ENCODE assay signal across 22 mouse cellular contexts in genomic region chr16:22493396-22493795, GRCm38 (mm10). TPM values are rescaled to one million over a fixed set of nuclear protein-coding genes. Genes with fewer than 3 reads are reported as not detected.
A peak's percentile ranks its signal among the peaks of the same experiment; 100 is the strongest.
DNase-seq lines count a peak whose midpoint lies in the region; ATAC-seq and TF ChIP-seq lines count a peak whose summit lies in the region.
"Had no signal": no experiment of that assay in that cellular context is flagged by ENCODE, and none has a peak within 500 bp of the region (broad histone marks: within the 10 kb centered on the region; RNA-seq: fewer than 3 reads in every experiment).

No protein-coding gene starts in this region.

- H3K4me3 ChIP-seq in hindbrain, postnatal 0 days (ENCODE audit: low read length), result no peak overlapping the region
- H3K4me3 ChIP-seq in hindbrain, embryonic 11.5 days (ENCODE audit: low read depth, low read length), result no peak overlapping the region
- H3K4me3 ChIP-seq in kidney, embryonic 16.5 days (ENCODE audit: low read length), result no peak overlapping the region
- no peak overlapping the region for H3K4me3 ChIP-seq in intestine, embryonic 16.5 days (ENCODE audit: low read length)
- H3K4me3 ChIP-seq: embryonic facial prominence, embryonic 13.5 days; heart, embryonic 13.5 days; limb, embryonic 13.5 days; midbrain, embryonic 15.5 days; stomach, embryonic 15.5 days had no signal

- 47% methylated on average over 4 of the region's 4 CpGs for WGBS in hindbrain, postnatal 0 days
- WGBS in hindbrain, embryonic 11.5 days, result 70% methylated on average over 4 of the region's 4 CpGs
- 73% methylated on average over 4 of the region's 4 CpGs for WGBS in kidney, embryonic 16.5 days
- 63% methylated on average over 4 of the region's 4 CpGs for WGBS in intestine, embryonic 16.5 days

- no peaks in the 10 kb centered on the region for H3K36me3 ChIP-seq in hindbrain, postnatal 0 days (ENCODE audit: insufficient read depth, low read length)
- no peaks in the 10 kb centered on the region for H3K36me3 ChIP-seq in hindbrain, embryonic 11.5 days (ENCODE audit: control insufficient read depth, insufficient read depth, low read length)
- no peaks in the 10 kb centered on the region for H3K36me3 ChIP-seq in kidney, embryonic 16.5 days (ENCODE audit: insufficient read depth, low read length)
- H3K36me3 ChIP-seq in intestine, embryonic 16.5 days (ENCODE audit: control insufficient read depth, insufficient read depth, low read length), result no peaks in the 10 kb centered on the region
- H3K36me3 ChIP-seq: embryonic facial prominence, embryonic 13.5 days; heart, embryonic 13.5 days; limb, embryonic 13.5 days; midbrain, embryonic 15.5 days; stomach, embryonic 15.5 days had no signal

- no peak for TF ChIP-seq CTCF in hindbrain, postnatal 0 days (IDR thresholded peaks at IDR 0.05; ENCODE audit: low read depth)

- H3K27ac ChIP-seq in hindbrain, postnatal 0 days, result no peak overlapping the region; the same call in 1 of the 2 replicates
- no peak overlapping the region for H3K27ac ChIP-seq in hindbrain, embryonic 11.5 days (ENCODE audit: low read depth, low read length)
- no peak overlapping the region for H3K27ac ChIP-seq in kidney, embryonic 16.5 days (ENCODE audit: low read length)
- H3K27ac ChIP-seq in intestine, embryonic 16.5 days (ENCODE audit: low read length), result no peak overlapping the region
- H3K27ac ChIP-seq: embryonic facial prominence, embryonic 13.5 days; hindbrain, embryonic 14.5 days; limb, embryonic 13.5 days; liver, embryonic 14.5 days; midbrain, embryonic 15.5 days; stomach, embryonic 15.5 days had no signal

- H3K27me3 ChIP-seq in hindbrain, postnatal 0 days (ENCODE audit: insufficient read depth, low read length), result no peaks in the 10 kb centered on the region
- no peaks in the 10 kb centered on the region for H3K27me3 ChIP-seq in hindbrain, embryonic 11.5 days (ENCODE audit: control insufficient read depth, insufficient read depth, low read length)
- no peaks in the 10 kb centered on the region for H3K27me3 ChIP-seq in kidney, embryonic 16.5 days (ENCODE audit: insufficient read depth, low read length)
- H3K27me3 ChIP-seq in intestine, embryonic 16.5 days (replicated peaks; ENCODE audit: control insufficient read depth, insufficient read depth, low read length), result no peaks in the 10 kb centered on the region
- H3K27me3 ChIP-seq: embryonic facial prominence, embryonic 13.5 days; heart, embryonic 13.5 days; limb, embryonic 13.5 days; midbrain, embryonic 15.5 days; stomach, embryonic 15.5 days had no signal

- H3K9ac ChIP-seq in hindbrain, postnatal 0 days (replicated peaks; ENCODE audit: low read length), result no peak overlapping the region
- no peak overlapping the region for H3K9ac ChIP-seq in hindbrain, embryonic 11.5 days (ENCODE audit: low read depth, low read length)
- H3K9ac ChIP-seq in kidney, embryonic 16.5 days (replicated peaks; ENCODE audit: low read length), result no peak overlapping the region
- H3K9ac ChIP-seq in intestine, embryonic 16.5 days (ENCODE audit: low read depth, low read length), result no peak overlapping the region
- H3K9ac ChIP-seq: embryonic facial prominence, embryonic 13.5 days; heart, embryonic 13.5 days; hindbrain, embryonic 14.5 days; limb, embryonic 13.5 days; liver, embryonic 14.5 days; midbrain, embryonic 15.5 days; stomach, embryonic 15.5 days had no signal

- H3K9me3 ChIP-seq in hindbrain, postnatal 0 days (ENCODE audit: low read length), result no peaks in the 10 kb centered on the region
- H3K9me3 ChIP-seq in hindbrain, embryonic 11.5 days (ENCODE audit: control insufficient read depth, low read length), result no peaks in the 10 kb centered on the region
- H3K9me3 ChIP-seq in kidney, embryonic 16.5 days (ENCODE audit: low read length), result no peaks in the 10 kb centered on the region
- H3K9me3 ChIP-seq in intestine, embryonic 16.5 days (ENCODE audit: control insufficient read depth, low read length), result no peaks in the 10 kb centered on the region
- H3K9me3 ChIP-seq: embryonic facial prominence, embryonic 13.5 days; heart, embryonic 13.5 days; limb, embryonic 13.5 days; midbrain, embryonic 15.5 days; stomach, embryonic 15.5 days had no signal

- no peak overlapping the region for H3K4me2 ChIP-seq in hindbrain, postnatal 0 days (ENCODE audit: low read depth, low read length)
- H3K4me2 ChIP-seq in hindbrain, embryonic 11.5 days (replicated peaks; ENCODE audit: low read depth, low read length), result no peak overlapping the region
- H3K4me2 ChIP-seq in kidney, embryonic 16.5 days (replicated peaks; ENCODE audit: low read depth, low read length), result no peak overlapping the region
- H3K4me2 ChIP-seq in intestine, embryonic 16.5 days (ENCODE audit: low read depth, low read length), result no peak overlapping the region
- H3K4me2 ChIP-seq: embryonic facial prominence, embryonic 13.5 days; heart, embryonic 13.5 days; hindbrain, embryonic 14.5 days; limb, embryonic 13.5 days; midbrain, embryonic 15.5 days; stomach, embryonic 15.5 days had no signal

- no peaks in the 10 kb centered on the region for H3K4me1 ChIP-seq in hindbrain, postnatal 0 days (ENCODE audit: insufficient read depth, low read length)
- H3K4me1 ChIP-seq in hindbrain, embryonic 11.5 days (replicated peaks; ENCODE audit: control insufficient read depth, insufficient read depth, low read length), result no peaks in the 10 kb centered on the region
- no peaks in the 10 kb centered on the region for H3K4me1 ChIP-seq in kidney, embryonic 16.5 days (ENCODE audit: insufficient read depth, low read length)
- H3K4me1 ChIP-seq in intestine, embryonic 16.5 days (ENCODE audit: control insufficient read depth, insufficient read depth, low read length), result no peaks in the 10 kb centered on the region
- H3K4me1 ChIP-seq: embryonic facial prominence, embryonic 13.5 days; midbrain, embryonic 15.5 days; stomach, embryonic 15.5 days had no signal

- ATAC-seq in hindbrain, postnatal 0 days, result peak; percentile 47; the same call in 1 of the 2 replicates
- ATAC-seq in hindbrain, embryonic 11.5 days (ENCODE audit: low FRiP score), result no peak
- no peak for ATAC-seq in kidney, embryonic 16.5 days (ENCODE audit: low FRiP score, low TSS enrichment)
- ATAC-seq in intestine, embryonic 16.5 days, result no peak
- ATAC-seq: forebrain, embryonic 16.5 days; midbrain, embryonic 15.5 days had no signal

- peak; percentile 24 for DNase-seq in hindbrain, postnatal 0 days (ENCODE audit: low spot score)
- DNase-seq in hindbrain, embryonic 11.5 days (ENCODE audit: low spot score), result no peak
- DNase-seq in lung, postnatal 36 days, result peak; percentile 24
- DNase-seq in lung, postnatal 14 days, result no peak
- peak; percentile 63 for DNase-seq in CD4-positive, CD25-positive, alpha-beta regulatory T cell, adult 2 months (ENCODE audit: low read depth, low spot score)
- DNase-seq in brain, adult 2 months (ENCODE audit: low read depth, low spot score), result peak; percentile 86
- DNase-seq: adrenal gland, postnatal 10 days; B cell, adult 2 months; cerebellum, adult 9-11 months; kidney, adult 18-20 months; kidney, postnatal 10 days; thymus, adult 2 months had no signal

RNA-seq across cellular contexts. Expression of gene Etv5, which starts 53.9 kb away (rescaled TPM):
- 57.6 and 66.8 TPM in 2 replicates for total RNA-seq in hindbrain, postnatal 0 days (2014; rRNA removed)
- polyA plus RNA-seq in hindbrain, postnatal 0 days (2015; fragmentation: Nextera tagmentation; extraction: Ambion mirVana), result 34.1 and 34.6 TPM in 2 replicates
- 12.8 and 17.5 TPM in 2 replicates for polyA plus RNA-seq in hindbrain, embryonic 11.5 days (2014; fragmentation: Nextera tagmentation; extraction: Ambion mirVana)
- polyA plus RNA-seq in kidney, embryonic 16.5 days (2015; fragmentation: Nextera tagmentation; extraction: Ambion mirVana), result 59.9 and 64.6 TPM in 2 replicates
- polyA plus RNA-seq in intestine, embryonic 16.5 days (2015; fragmentation: Nextera tagmentation; extraction: Ambion mirVana), result 10.3 and 11.1 TPM in 2 replicates

Comparison
In these comparisons a context has a peak if more than half of its experiments do, and no peak if none do; other contexts are left out.
1. DNase-seq: peak in hindbrain, postnatal 0 days (single experiment), lung, postnatal 36 days (single experiment), CD4-positive, CD25-positive, alpha-beta regulatory T cell, adult 2 months (single experiment) and brain, adult 2 months (single experiment); none in hindbrain, embryonic 11.5 days (single experiment) and lung, postnatal 14 days (single experiment).